Mouse (Mus musculus) hindbrain, postnatal 0 days (tissue): Measurements from ENCODE around the gene Spin1. TPM values are rescaled to one million over a fixed set of nuclear protein-coding genes. Genes with fewer than 3 reads are reported as not detected.
"Not testable (repeated sequence)": the region's sequence is repeated elsewhere in the genome, so short reads cannot be mapped to it uniquely, and the experiment has no call there.

Source experiments
- ATAC-seq: fragments of 200-750 bp; cut with Nextera tagmentation; 2 replicates; pipeline ENCODE4 v1.8.0; 2017; ENCODE audit warnings: mild to moderate bottlenecking, moderate TSS enrichment, moderate library complexity
- DNase-seq: peaks from one replicate; pipeline ENCODE4 v3.0.0-alpha.2; 2015; ENCODE audit warnings: low spot score
- H3K27ac ChIP-seq: fragments of 300-500 bp; sonication (generic); 2 replicates; pipeline ENCODE4 v1.5.1; 2014; ENCODE audit warnings: mild to moderate bottlenecking
- H3K27me3 ChIP-seq: fragments of 300-500 bp; sonication (generic); 2 replicates; pipeline ENCODE4 v1.6.1; 2014; ENCODE audit warnings: low read length, mixed read lengths; ENCODE audit not compliant: insufficient read depth
- H3K36me3 ChIP-seq: fragments of 300-500 bp; sonication (generic); 2 replicates; pipeline ENCODE4 v1.6.1; 2014; ENCODE audit warnings: low read length, mixed read lengths; ENCODE audit not compliant: insufficient read depth
- H3K4me1 ChIP-seq: fragments of 300-500 bp; sonication (generic); 2 replicates; pipeline ENCODE4 v1.6.1; 2014; ENCODE audit warnings: antibody characterized with exemption, low read length, mixed read lengths; ENCODE audit not compliant: insufficient read depth
- H3K4me2 ChIP-seq: fragments of 300-500 bp; sonication (generic); 2 replicates; pipeline ENCODE4 v1.6.1; 2014; ENCODE audit warnings: low read depth, mild to moderate bottlenecking, low read length, moderate library complexity, mixed read lengths
- H3K4me3 ChIP-seq: fragments of 300-500 bp; sonication (generic); 2 replicates; pipeline ENCODE4 v1.5.1; 2014; ENCODE audit warnings: low read length
- H3K9ac ChIP-seq: fragments of 300-500 bp; sonication (generic); replicated peaks from 2 replicates; pipeline ENCODE4 v1.6.1; 2014; ENCODE audit warnings: mild to moderate bottlenecking, low read length, moderate library complexity, mixed read lengths
- H3K9me3 ChIP-seq: fragments of 300-500 bp; sonication (generic); 2 replicates; pipeline ENCODE4 v1.6.1; 2016; ENCODE audit warnings: low read length, mixed read lengths
- CTCF ChIP-seq: IDR thresholded peaks from 2 replicates; pipeline ENCODE4 v1.5.1; 2016; ENCODE audit warnings: antibody characterized with exemption, control low read depth, low read depth
- WGBS: fragments of 180-500 bp; shearing (Covaris S2); extraction: QIAGEN DNeasy Blood & Tissue Kit; methylation state at CpG from one replicate; pipeline ENCODE4 v1.1.7; 2014; 5-methylcytosine and 5-hydroxymethylcytosine counted together
- polyA plus RNA-seq: library from polyadenylated mRNA; unstranded; fragments of >200 nt; fragmentation: Nextera tagmentation; extraction: Ambion mirVana; gene quantifications from 2 replicates; pipeline ENCODE4 v1.2.1, GENCODE M21; 2015
- total RNA-seq: library from RNA; depleted of rRNA; stranded (reverse); fragments of >200 nt; gene quantifications from 2 replicates; pipeline ENCODE4 v1.2.3, GENCODE M21; 2014

Spin1 gene
- total and polyA plus RNA-seq, 2 experiments from 2014 or later = 131 to 174 TPM

- Histone ChIP-seq H3K4me2 (no peak overlapping the region), H3K27me3 (no peaks in the 10 kb centered on the region), H3K4me3 (no peak overlapping the region), H3K4me1 (peaks cover 10% of the 10 kb centered on the region), H3K9me3 (no peaks in the 10 kb centered on the region), H3K9ac (no peak overlapping the region), H3K27ac (no peak overlapping the region), H3K36me3 (no peaks in the 10 kb centered on the region)
- TF ChIP-seq CTCF = peak; percentile 34; the same call in 1 of the 2 replicates
- 97% methylated on average over 9 of the region's 9 CpGs for WGBS
- DNase-seq (no peak), ATAC-seq (no peak)
Measured at GRCm38 (mm10) chr13:51103861-51104650, 3.4 kb downstream of the Spin1 start.

GRCm38 (mm10) chr13:51105861-51106655 is 5.4 kb downstream of the Spin1 start:
- H3K27ac ChIP-seq = no peak overlapping the region
- no peaks in the 10 kb centered on the region for H3K36me3 ChIP-seq
- over 99% methylated on average over 3 of the region's 3 CpGs for WGBS
- ATAC-seq (no peak), DNase-seq (no peak)
- no peak overlapping the region for H3K4me3 ChIP-seq
- no peaks in the 10 kb centered on the region for H3K9me3 ChIP-seq
- peaks cover 6% of the 10 kb centered on the region; the same call in 1 of the 2 replicates for H3K4me1 ChIP-seq
- H3K9ac ChIP-seq = no peak overlapping the region
- no peak overlapping the region for H3K4me2 ChIP-seq
- H3K27me3 ChIP-seq = no peaks in the 10 kb centered on the region
- TF ChIP-seq CTCF = 0 out of 2 replicates have a peak, but pooled peaks have one; percentile 16

- ATAC-seq (no peak), DNase-seq (no peak)
- no peaks in the 10 kb centered on the region for H3K27me3 ChIP-seq
- H3K27ac ChIP-seq = no peak overlapping the region
- no peaks in the 10 kb centered on the region for H3K36me3 ChIP-seq
- WGBS = 85% methylated on average over 4 of the region's 4 CpGs
- no peak for TF ChIP-seq CTCF
- H3K9ac ChIP-seq = no peak overlapping the region
- no peak overlapping the region for H3K4me2 ChIP-seq
- peaks cover 6% of the 10 kb centered on the region; the same call in 1 of the 2 replicates for H3K4me1 ChIP-seq
- no peak overlapping the region for H3K4me3 ChIP-seq
- H3K9me3 ChIP-seq = no peaks in the 10 kb centered on the region
Measured at GRCm38 (mm10) chr13:51106816-51107215, 6.1 kb downstream of the Spin1 start.

DNA sequence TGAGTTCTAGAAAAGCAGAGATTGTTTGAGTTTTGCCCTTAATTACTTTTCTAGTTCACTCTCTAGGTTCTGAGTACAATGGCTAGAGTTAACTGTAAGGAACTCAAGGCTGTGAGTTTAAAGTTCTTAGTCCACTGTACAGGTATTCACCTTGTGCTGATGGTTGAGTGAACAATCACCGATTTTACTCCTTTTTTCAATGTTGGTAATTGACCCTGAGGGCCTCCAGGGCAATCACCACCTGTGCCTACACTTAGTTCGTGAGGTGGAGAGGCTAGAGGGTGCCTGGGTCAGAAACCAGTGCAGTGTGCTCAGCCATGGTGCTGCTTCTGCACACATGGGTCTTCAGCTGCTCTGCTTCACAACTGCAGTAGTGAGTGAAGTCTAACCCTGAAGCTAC is 8.8 kb downstream of the Spin1 start:
- Histone ChIP-seq H3K9me3 (no peaks in the 10 kb centered on the region), H3K9ac (no peak overlapping the region), H3K4me1 (no peaks in the 10 kb centered on the region), H3K4me2 (no peak overlapping the region), H3K4me3 (no peak overlapping the region), H3K27ac (no peak overlapping the region), H3K36me3 (no peaks in the 10 kb centered on the region), H3K27me3 (no peaks in the 10 kb centered on the region)
- ATAC-seq (no peak), DNase-seq (no peak)
- 95% methylated on average over 2 of the region's 2 CpGs for WGBS
- no peak for TF ChIP-seq CTCF

GRCm38 (mm10) chr13:51114398-51114797 is 13.7 kb downstream of the Spin1 start:
- not testable (repeated sequence) for H3K4me1 ChIP-seq, DNase-seq, H3K27me3 ChIP-seq, H3K9me3 ChIP-seq, H3K36me3 ChIP-seq, H3K9ac ChIP-seq, ATAC-seq, H3K4me2 ChIP-seq, H3K4me3 ChIP-seq, H3K27ac ChIP-seq
- WGBS = 85% methylated on average over 4 of the region's 4 CpGs

- H3K27me3 ChIP-seq = no peaks in the 10 kb centered on the region
- WGBS = 53% methylated on average over 3 of the region's 3 CpGs
- DNase-seq (no peak), ATAC-seq (no peak)
- no peak overlapping the region for H3K27ac ChIP-seq
- peaks cover 11% of the 10 kb centered on the region; the same call in 1 of the 2 replicates for H3K4me1 ChIP-seq
- no peak overlapping the region; the same call in 1 of the 2 replicates for H3K9ac ChIP-seq
- no peak for TF ChIP-seq CTCF
- no peak overlapping the region for H3K4me3 ChIP-seq
- H3K4me2 ChIP-seq = no peak overlapping the region
- H3K9me3 ChIP-seq = no peaks in the 10 kb centered on the region
- H3K36me3 ChIP-seq = no peaks in the 10 kb centered on the region
Measured at GRCm38 (mm10) chr13:51115762-51116161, 15.1 kb downstream of the Spin1 start.
